Mouse (Mus musculus): ENCODE results near the gene Hspa5. TPM values are rescaled to one million over a fixed set of nuclear protein-coding genes. Genes with fewer than 3 reads are reported as not detected.
A peak's percentile ranks its signal among the peaks of the same experiment; 100 is the strongest.
"Not testable (repeated sequence)": the region's sequence is repeated elsewhere in the genome, so short reads cannot be mapped to it uniquely, and the experiment has no call there.

The Hspa5 gene
- polyA plus RNA-seq, 1 experiment from 2014 or later: 852 TPM

DNA sequence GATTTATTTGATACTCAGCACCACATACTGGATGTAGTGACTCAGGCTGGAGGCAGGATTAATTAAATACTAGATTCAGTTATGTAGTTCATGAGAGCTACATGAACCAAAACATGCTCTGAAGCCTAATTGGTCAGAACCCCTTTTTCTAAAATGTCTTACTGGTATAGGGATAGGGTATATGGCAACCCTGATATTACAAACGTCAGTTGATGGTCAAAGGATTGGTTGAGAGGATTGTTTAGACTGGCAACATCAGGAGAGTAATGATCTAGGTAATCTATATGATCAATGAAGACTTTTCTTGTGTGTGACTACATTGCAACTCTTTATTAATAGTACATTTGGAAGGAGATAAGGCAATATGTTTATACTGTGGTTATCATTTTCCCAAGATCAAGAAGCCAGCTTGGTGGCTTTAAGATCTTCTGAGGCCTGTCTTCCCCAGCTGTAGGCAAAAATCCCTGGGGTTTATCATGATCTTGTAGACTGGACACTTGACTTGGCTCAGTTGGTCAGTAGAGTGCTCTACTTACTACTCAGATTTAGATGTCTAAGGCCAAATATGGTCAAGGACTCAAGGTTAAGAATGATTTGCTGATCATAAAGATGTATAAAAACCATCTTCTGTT, 5.6 kb downstream of the Hspa5 start:
- Histone ChIP-seq H3K27ac (no peak overlapping the region), H3K27me3 (ENCODE audit: low read depth, poor library complexity, severe bottlenecking) (no peaks in the 10 kb centered on the region), H3K4me1 (peaks cover 31% of the 10 kb centered on the region), H3K9me3 (replicated peaks) (no peaks in the 10 kb centered on the region), H3K36me3 (peaks cover 95% of the 10 kb centered on the region), H3K4me3 (no peak overlapping the region)
- 62% methylated on average over 1 of the region's 1 CpGs for WGBS
- DNase-seq (ENCODE audit: low spot score): no peak

DNA sequence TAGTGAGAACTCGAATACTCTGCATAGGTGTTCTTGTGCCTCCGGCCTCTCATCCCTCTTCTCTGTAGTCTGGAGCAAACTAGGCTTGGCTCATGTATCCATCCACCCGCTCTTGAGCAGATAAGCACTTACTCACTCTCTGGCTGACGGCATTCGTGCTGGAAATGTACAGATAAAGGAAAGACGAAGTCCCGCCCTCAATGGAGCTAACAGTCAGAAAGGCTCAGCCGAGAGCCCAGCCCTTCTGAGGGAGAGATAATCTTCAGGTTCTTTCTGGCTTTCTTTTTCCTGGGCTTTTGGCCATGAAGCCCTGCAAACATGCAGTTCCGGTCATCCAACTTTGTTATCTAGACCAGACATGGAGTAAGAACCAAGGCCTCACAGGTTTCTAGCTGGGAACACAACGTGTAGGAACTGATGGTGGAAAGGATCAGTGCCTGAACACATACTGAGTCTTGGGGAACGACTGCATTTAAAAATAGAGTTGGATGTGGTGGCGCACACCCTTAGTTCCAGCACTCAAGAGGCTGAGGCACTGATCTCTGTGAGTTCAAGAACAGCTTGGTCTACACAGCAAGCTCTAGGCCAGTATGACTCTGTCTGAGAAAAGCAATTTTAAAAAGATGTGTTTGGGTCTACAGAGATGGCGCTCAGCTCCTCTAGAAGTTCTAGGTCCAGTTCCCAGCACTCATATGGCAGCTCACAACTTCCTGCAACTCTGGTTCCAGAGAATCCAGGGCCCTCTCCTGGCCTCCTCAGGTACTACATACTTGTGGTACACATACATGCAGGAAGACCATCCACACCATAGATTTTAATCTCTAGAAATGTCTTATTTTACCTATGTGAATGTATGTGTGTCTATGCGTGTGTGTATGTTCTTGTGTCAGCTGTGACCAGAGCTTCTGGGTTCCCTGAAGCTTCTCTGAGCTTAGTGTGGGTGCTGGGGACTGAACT, 11.6 kb downstream of the Hspa5 start:
- 91% methylated on average over 14 of the region's 14 CpGs for WGBS
- Histone ChIP-seq H3K9me3 (replicated peaks) (no peaks in the 10 kb centered on the region), H3K36me3 (peaks cover 88% of the 10 kb centered on the region), H3K27me3 (ENCODE audit: low read depth, poor library complexity, severe bottlenecking) (no peaks in the 10 kb centered on the region), H3K27ac (no peak overlapping the region), H3K4me3 (no peak overlapping the region), H3K4me1 (no peaks in the 10 kb centered on the region)
- DNase-seq (ENCODE audit: low spot score): no peak

DNA sequence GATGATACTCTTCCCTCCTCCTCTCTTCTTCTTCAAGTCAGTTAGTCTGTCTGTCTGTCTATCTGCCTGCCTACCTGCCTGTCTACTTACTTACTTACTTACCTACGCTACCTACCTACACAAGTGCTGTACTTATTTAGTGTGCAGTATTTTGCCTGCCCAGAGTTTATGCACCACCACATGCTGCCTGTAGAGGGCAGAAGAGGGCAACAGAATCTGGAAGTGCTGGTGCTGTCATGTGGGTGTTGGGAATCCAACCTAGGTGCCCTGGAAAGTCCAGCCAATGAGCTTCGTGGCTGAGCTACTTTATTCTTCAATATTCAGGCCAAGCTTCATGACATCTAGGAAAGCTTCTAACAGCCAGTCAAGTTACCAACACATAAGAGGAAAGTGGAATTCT, 12.3 kb downstream of the Hspa5 start:
- Histone ChIP-seq H3K36me3 (peaks cover 88% of the 10 kb centered on the region), H3K27ac (no peak overlapping the region), H3K4me1 (no peaks in the 10 kb centered on the region), H3K9me3 (replicated peaks) (no peaks in the 10 kb centered on the region), H3K27me3 (ENCODE audit: low read depth, poor library complexity, severe bottlenecking) (no peaks in the 10 kb centered on the region), H3K4me3 (no peak overlapping the region)
- 74% methylated on average over 2 of the region's 2 CpGs for WGBS
- DNase-seq (ENCODE audit: low spot score): peak; percentile 58

DNA sequence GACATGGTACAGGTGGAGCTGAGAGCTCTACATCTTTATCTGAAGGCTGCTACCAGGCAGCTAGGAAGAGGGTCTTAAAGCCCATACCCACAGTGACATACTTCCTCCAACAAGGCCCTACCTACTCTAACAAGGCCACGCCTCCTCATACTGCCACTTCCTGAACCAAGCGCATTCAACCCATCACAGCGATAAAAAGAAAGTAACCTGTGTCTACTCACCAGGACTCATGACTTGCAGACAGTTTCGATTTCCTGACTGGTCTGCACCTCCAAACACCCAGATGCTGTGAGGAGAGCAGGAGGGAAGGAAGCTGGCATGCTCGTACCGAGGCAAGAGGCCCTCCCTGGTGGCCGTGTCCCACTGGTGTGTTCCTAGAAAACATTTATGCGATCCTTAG, 18.5 kb downstream of the Hspa5 start:
- no peak overlapping the region for H3K27ac ChIP-seq
- DNase-seq (ENCODE audit: low spot score): no peak

DNA sequence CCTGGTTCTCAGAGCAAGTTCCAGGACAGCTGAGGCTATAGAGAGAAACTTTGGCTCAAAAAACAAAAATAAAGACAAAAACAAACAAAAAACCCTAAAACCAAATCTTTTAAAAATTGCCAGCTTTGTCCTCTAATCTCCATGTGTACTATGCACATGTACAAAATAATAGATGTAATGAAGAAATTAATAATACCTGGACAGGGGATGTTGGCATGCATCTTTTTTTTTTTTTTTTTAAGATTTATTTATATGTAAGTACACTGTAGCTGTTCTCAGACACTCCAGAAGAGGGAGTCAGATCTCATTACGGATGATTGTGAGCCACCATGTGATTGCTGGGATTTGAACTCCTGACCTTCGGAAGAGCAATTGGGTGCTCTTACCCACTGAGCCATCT, 20.8 kb downstream of the Hspa5 start:
- WGBS: 90% methylated on average over 2 of the region's 2 CpGs
- DNase-seq (ENCODE audit: low spot score); H3K4me1 ChIP-seq; H3K27ac ChIP-seq; H3K9me3 ChIP-seq (replicated peaks); H3K27me3 ChIP-seq (ENCODE audit: low read depth, poor library complexity, severe bottlenecking); H3K4me3 ChIP-seq: not testable (repeated sequence)
- H3K36me3 ChIP-seq: peaks cover 66% of the 10 kb centered on the region

More for the DNA sequence above, 18.5 kb downstream of the Hspa5 start:
- WGBS: 93% methylated on average over 8 of the region's 8 CpGs
- no peak overlapping the region for H3K4me3 ChIP-seq
- H3K4me1 ChIP-seq: no peaks in the 10 kb centered on the region
- H3K9me3 ChIP-seq (replicated peaks): no peaks in the 10 kb centered on the region
- H3K36me3 ChIP-seq: peaks cover 66% of the 10 kb centered on the region
- H3K27me3 ChIP-seq (ENCODE audit: low read depth, poor library complexity, severe bottlenecking): no peaks in the 10 kb centered on the region

DNA sequence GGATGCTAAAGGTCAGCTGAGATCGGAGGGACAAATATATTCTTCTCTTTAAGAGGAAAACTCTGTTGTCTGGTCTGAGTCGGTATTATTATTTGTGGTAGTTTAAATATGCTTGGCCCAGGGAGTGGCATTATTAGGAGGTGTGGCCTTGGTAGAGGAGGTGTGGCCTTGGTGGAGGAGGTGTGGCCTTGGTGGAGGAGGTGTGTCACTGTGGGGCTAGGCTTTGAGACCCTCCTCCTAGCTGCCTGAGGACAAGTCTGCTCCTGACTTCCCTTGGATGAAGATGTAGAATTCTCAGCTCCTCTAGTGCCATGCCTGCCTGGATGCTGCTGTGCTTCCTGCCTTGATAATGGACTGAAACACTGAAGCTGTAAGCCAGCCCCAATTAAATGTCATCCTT, 22.7 kb downstream of the Hspa5 start:
- WGBS: 88% methylated on average over 2 of the region's 2 CpGs
- Histone ChIP-seq H3K27me3 (ENCODE audit: low read depth, poor library complexity, severe bottlenecking) (no peaks in the 10 kb centered on the region), H3K36me3 (peaks cover 49% of the 10 kb centered on the region), H3K4me3 (no peak overlapping the region), H3K4me1 (peaks cover 9% of the 10 kb centered on the region), H3K27ac (no peak overlapping the region), H3K9me3 (replicated peaks) (no peaks in the 10 kb centered on the region)
- no peak for DNase-seq (ENCODE audit: low spot score)

DNA sequence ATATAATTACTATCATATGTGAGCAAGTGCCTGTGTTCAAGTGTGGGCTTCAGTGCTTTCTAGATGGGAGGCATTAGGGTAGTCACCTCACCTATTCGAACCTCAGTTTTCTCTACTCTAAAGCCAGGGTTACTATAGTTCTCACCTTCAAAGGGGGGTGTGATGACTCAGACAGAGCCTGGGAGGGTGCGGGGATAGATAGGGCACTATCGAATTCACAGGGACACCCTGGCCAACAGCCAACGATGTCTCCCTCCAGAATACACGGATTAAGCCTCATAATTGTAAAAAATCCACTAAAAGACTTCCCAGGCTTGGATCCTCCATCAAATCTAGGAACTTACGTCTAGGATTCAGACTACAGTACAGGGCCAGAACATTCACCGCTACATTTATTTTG, 23.7 kb downstream of the Hspa5 start:
- Histone ChIP-seq H3K36me3 (peaks cover 41% of the 10 kb centered on the region), H3K27me3 (ENCODE audit: low read depth, poor library complexity, severe bottlenecking) (no peaks in the 10 kb centered on the region)
- 91% methylated on average over 7 of the region's 7 CpGs for WGBS

DNA sequence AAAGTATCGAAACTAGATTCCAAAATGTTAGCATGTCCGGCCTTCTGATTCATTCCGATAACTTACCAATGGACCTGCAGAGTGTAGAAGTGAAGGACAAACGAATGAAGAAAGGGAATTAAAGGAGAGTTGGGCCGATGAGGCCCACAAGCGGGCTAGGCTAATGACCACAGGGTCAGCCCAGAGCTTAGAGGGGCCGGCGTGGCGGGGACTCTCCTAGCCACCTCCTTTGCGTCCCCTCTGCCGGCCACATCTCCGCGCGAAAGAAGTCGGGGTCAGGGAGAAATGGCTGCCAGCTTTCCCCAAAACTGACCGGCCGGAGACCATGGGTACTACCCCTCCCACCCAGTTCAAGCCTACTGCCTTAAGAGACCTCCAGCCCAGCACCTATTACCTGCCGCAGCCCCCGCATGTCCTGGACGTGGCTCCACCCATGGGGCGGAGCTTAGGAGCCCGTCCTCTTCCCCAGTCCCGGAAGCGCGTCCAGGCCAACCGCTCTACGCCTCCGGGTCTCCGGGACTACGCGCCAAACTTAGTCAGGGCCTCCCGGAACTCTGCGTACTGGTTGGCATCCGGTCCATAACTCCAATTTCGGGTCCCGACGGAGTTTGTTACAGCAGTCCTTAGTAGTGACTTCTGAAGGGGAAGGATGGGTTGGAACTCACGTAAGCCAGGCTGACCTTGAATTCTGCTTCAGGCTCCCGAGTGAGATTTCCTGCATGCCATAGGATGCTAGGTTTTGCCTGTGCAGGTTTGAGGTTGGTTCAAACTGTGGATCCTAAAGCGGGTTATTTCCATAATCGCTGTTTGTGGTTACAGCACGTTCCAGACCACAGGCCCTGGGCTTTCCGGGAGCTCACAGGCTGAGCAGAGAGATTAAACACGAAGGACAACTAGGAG, 27.8 kb downstream of the Hspa5 start, which contains the start of gene Rabepk:
Gene Rabepk (minus strand): TSS at position 556 of the 900 bp plus-strand sequence.
- Histone ChIP-seq H3K36me3 (peaks cover 32% of the 10 kb centered on the region), H3K27me3 (ENCODE audit: low read depth, poor library complexity, severe bottlenecking) (no peaks in the 10 kb centered on the region), H3K4me3 (peak within 1 kb of the TSS; percentile 76), H3K9me3 (replicated peaks) (no peaks in the 10 kb centered on the region), H3K4me1 (peaks cover 28% of the 10 kb centered on the region), H3K27ac (peak within 1 kb of the TSS; percentile 83)
- 6% methylated on average over 44 of the region's 44 CpGs for WGBS
- peak; percentile 86 for DNase-seq (ENCODE audit: low spot score)

More for the DNA sequence above, 23.7 kb downstream of the Hspa5 start:
- H3K4me1 ChIP-seq: peaks cover 16% of the 10 kb centered on the region
- H3K9me3 ChIP-seq (replicated peaks): no peaks in the 10 kb centered on the region
- H3K4me3 ChIP-seq: no peak overlapping the region
- no peak overlapping the region for H3K27ac ChIP-seq
- no peak for DNase-seq (ENCODE audit: low spot score)

DNA sequence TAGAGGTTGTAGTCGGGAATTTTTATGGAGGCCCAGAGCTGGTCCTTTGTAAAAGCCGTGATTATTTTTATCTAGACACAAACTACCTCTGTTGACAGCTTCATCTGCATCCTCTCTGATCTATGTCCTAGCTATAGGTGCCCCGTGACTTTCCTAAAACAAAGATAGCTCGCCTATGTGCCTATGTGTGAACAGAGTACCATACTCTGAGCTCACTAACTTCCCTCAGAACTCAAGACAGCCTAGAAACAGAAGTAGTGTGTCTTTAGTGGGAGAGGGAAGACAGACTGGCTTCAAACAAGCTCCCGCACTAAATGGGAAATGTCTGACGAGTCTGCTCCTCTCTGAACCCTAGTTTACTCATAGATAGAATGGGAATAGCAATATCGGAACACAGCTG, 28.6 kb downstream of the Hspa5 start:
- WGBS: 77% methylated on average over 7 of the region's 7 CpGs
- Histone ChIP-seq H3K36me3 (peaks cover 32% of the 10 kb centered on the region), H3K9me3 (replicated peaks) (no peaks in the 10 kb centered on the region), H3K27ac (0 out of 2 replicates have a peak overlapping the region, but pooled peaks have one; percentile 83), H3K4me3 (peak overlapping the region; percentile 76), H3K4me1 (peaks cover 28% of the 10 kb centered on the region), H3K27me3 (ENCODE audit: low read depth, poor library complexity, severe bottlenecking) (no peaks in the 10 kb centered on the region)
- no peak for DNase-seq (ENCODE audit: low spot score)

DNA sequence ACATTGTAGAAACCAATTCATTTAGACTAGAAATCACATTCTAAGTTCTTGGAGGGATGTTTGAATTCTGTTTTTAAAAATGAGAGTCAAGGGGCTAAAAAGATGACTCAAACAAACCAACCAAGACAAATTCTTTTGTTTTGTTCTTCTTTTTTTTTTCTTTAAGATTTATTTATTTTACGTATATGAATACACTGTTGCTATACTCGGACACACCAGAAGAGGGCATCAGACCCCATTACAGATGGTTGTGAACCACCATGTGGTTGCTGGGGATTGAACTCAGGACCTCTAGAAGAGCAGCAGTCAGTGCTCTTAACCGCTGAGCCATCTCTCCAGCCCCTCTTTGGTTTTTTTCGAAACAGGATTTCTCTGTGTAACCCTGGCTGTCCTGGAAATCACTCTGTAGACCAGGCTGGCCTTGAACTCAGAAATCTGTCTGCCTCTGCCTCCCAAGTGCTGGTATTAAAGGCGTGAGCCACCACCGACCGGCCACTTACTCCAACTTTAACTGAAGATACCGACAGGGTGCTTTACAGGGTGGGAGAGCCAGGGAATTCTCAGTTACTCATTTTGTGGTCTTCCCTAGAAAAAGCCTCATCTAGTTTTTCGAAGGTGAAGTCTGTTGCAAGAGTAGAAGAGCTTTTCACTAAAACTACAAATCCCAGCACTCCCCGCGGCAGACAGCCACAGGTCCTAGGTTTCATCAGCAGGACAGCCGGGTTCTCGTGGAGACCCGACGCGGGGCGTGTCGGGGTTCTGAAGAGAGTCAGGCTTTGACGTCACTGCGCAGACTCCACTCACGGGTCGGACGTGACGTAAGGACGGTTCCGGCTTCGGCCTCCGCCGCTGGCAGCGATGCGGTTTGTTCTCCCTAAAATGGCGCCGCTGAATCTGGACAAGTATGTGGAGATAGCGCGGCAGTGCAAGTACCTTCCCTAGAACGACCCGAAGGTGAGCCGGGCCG, 30.0 kb downstream of the Hspa5 start:
- DNase-seq (ENCODE audit: low spot score): peak; percentile 97
- Histone ChIP-seq H3K9me3 (replicated peaks) (no peaks in the 10 kb centered on the region), H3K4me3 (peak overlapping the region; percentile 72), H3K4me1 (peaks cover 30% of the 10 kb centered on the region), H3K36me3 (peaks cover 33% of the 10 kb centered on the region), H3K27ac (peak overlapping the region; percentile 91), H3K27me3 (ENCODE audit: low read depth, poor library complexity, severe bottlenecking) (no peaks in the 10 kb centered on the region)
- WGBS: 5% methylated on average over 39 of the region's 39 CpGs

DNA sequence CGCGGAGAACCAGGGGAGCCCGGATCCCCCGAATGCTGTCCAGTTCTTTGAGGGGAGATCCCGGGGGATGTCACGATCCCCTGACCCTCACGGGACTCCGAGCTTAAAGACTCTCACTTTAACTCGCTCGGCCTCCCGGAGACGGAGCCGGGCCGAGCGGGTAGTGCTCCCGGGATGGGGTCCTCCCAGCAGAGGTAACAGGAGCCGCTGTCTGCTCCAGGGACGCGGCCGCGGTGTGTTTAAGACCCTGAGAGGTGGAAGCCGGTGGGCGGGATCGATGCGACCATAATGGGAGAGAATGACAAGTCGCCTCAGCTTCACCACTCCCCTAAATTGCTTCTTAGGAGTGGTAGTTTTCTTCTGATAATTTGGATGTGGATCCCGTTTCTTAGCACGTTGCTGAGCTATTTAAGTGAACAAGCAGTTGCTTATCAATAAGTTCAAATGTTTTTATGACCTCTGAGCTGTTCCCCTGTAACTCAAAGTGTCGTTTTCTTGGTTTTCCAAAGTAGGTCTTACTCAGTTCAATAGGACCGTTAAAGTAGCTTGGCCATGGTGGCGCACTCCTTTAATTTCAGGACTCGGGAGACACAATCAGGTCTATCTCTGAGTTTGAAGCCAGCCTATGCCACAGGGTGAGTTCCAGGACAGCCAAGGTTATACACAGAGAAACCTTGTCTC, 30.9 kb downstream of the Hspa5 start:
- peak; percentile 40 for DNase-seq (ENCODE audit: low spot score)

More for the DNA sequence above, 30.9 kb downstream of the Hspa5 start:
- H3K27ac ChIP-seq: peak overlapping the region; percentile 91
- peaks cover 36% of the 10 kb centered on the region for H3K36me3 ChIP-seq
- not testable (repeated sequence) for H3K27me3 ChIP-seq (ENCODE audit: low read depth, poor library complexity, severe bottlenecking); H3K9me3 ChIP-seq (replicated peaks)
- WGBS: under 1% methylated on average over 32 of the region's 32 CpGs
- H3K4me3 ChIP-seq: peak overlapping the region; percentile 72
- peaks cover 30% of the 10 kb centered on the region for H3K4me1 ChIP-seq

Measured in limb, embryonic 10.5 days (tissue).